Mouse (Mus musculus) liver, adult 2 months (tissue): ENCODE results near the gene Dlgap1.

Source experiments
- CTCF ChIP-seq: fragments of 200-500 bp; IDR thresholded peaks from 2 replicates; pipeline ENCODE4 v1.5.1; 2011; ENCODE audit warnings: low read depth, low read length, control low read depth
- POLR2A ChIP-seq: fragments of 200-500 bp; IDR thresholded peaks from 2 replicates; pipeline ENCODE4 v1.6.1; 2011; ENCODE audit warnings: low read length, control low read depth; ENCODE audit not compliant: insufficient read depth; ENCODE audit errors: extremely low read depth

GRCm38 (mm10) chr17:70457103-70457502, 488.2 kb downstream of the Dlgap1 start:
- TF ChIP-seq CTCF: no peak
- no peak for TF ChIP-seq POLR2A
